Mouse (Mus musculus): ENCODE measurements around the gene Adm2.

DNA sequence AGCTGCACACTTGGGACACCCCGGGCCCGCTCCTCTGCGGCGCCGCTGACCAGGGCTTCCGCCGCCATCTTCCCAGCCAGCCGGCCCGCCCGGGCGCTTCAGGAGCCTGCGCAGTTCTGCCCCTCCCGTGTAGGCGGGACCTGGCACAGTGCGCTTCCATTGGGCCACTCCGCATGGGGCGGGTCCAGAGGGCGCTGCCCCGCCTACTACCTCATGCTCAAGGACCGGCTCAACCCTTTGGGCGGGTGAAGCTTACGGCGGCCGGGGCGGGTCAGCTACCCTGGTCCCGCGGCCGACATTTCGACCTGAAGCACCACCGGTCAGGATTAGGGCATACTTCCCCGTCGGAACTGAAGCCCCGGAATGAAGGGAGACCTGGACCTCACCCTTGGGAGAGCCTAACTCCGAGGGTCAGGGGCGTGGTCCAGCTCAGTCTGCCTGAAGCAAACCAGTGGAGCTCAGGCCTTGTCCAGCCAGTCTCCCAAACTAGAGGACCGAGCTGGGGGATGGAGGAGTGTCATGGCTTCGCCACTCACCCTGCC is 7.3 kb upstream of the Adm2 start, which contains the start of gene Sbf1:
- TF ChIP-seq CTCF (conservative IDR thresholded peaks at IDR 0.05; ENCODE audit: low read length) (no peak), NANOG (IDR thresholded peaks at IDR 0.05; ENCODE audit: borderline replicate concordance, low read length) (no peak), POU5F1 (IDR thresholded peaks at IDR 0.05; ENCODE audit: borderline replicate concordance, low read length) (no peak)

All from E14TG2a.4 (cell line).